Mouse (Mus musculus) liver, embryonic 15.5 days (tissue): ENCODE data around the gene Mpst. TPM values are rescaled to one million over a fixed set of nuclear protein-coding genes. Genes with fewer than 3 reads are reported as not detected.
A peak's percentile ranks its signal among the peaks of the same experiment; 100 is the strongest.

ENCODE experiments used
- ATAC-seq: fragments of 200-750 bp; cut with Nextera tagmentation; 2 replicates; pipeline ENCODE4 v1.8.0; 2017; ENCODE audit warnings: moderate number of reproducible peaks, mild to moderate bottlenecking, moderate library complexity; ENCODE audit not compliant: insufficient read depth
- H3K27ac ChIP-seq: fragments of 300-500 bp; sonication (generic); replicated peaks from 2 replicates; pipeline ENCODE4 v1.5.1; 2015; ENCODE audit warnings: mild to moderate bottlenecking, inconsistent platforms
- H3K27me3 ChIP-seq: fragments of 300-500 bp; sonication (generic); 2 replicates; pipeline ENCODE4 v1.6.1; 2015; ENCODE audit warnings: mild to moderate bottlenecking, inconsistent platforms
- H3K36me3 ChIP-seq: fragments of 300-500 bp; sonication (generic); replicated peaks from 2 replicates; pipeline ENCODE4 v1.6.1; 2015; ENCODE audit warnings: moderate library complexity, mild to moderate bottlenecking, inconsistent platforms
- H3K4me1 ChIP-seq: fragments of 300-500 bp; sonication (generic); replicated peaks from 2 replicates; pipeline ENCODE4 v1.6.1; 2015; ENCODE audit warnings: inconsistent platforms
- H3K4me2 ChIP-seq: fragments of 300-500 bp; sonication (generic); 2 replicates; pipeline ENCODE4 v1.6.1; 2015; ENCODE audit warnings: moderate library complexity, mild to moderate bottlenecking, inconsistent platforms
- H3K4me3 ChIP-seq: fragments of 300-500 bp; sonication (generic); replicated peaks from 2 replicates; pipeline ENCODE4 v1.5.1; 2015; ENCODE audit warnings: mild to moderate bottlenecking, inconsistent platforms
- H3K9ac ChIP-seq: fragments of 300-500 bp; sonication (generic); 2 replicates; pipeline ENCODE4 v1.6.1; 2015; ENCODE audit warnings: moderate library complexity, mild to moderate bottlenecking, inconsistent platforms
- H3K9me3 ChIP-seq: fragments of 300-500 bp; sonication (generic); replicated peaks from 2 replicates; pipeline ENCODE4 v1.6.1; 2016; ENCODE audit warnings: inconsistent platforms
- WGBS: fragments of 180-500 bp; shearing (Covaris S2); methylation state at CpG from one replicate; pipeline ENCODE4 v1.1.7; 2015; ENCODE audit warnings: mixed read lengths; ENCODE audit not compliant: insufficient replicate concordance; 5-methylcytosine and 5-hydroxymethylcytosine counted together
- polyA plus RNA-seq: library from polyadenylated mRNA; unstranded; fragments of >200 nt; fragmentation: Nextera tagmentation; extraction: Ambion mirVana; gene quantifications from 2 replicates; pipeline ENCODE4 v1.2.1, GENCODE M21; 2015

Mpst gene
- polyA plus RNA-seq, 1 experiment from 2014 or later = 5.6 TPM

DNA sequence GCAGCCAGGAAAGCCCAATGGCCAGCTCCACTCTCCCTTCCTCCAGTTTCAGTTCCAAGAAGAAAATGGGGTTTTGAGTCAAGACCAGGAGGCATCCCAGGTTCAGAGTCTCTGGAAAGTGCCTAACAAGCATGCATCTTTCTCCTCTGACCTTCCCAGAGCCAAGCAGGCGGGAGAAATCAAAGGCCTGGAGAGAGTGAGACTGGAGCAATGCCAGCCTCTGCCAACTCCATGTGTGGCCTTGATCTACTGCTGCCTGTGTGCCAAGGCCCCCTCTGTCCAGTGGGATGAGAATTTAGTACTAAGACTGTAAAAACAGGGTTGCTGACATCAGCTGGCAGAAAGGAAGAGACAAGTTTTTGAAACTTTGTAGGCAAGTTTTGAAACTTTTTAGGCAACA, 2.3 kb upstream of the Mpst start:
- Histone ChIP-seq H3K9me3 (no peaks in the 10 kb centered on the region), H3K9ac (peak overlapping the region; percentile 93), H3K4me2 (peak overlapping the region; percentile 96), H3K4me1 (peaks cover 73% of the 10 kb centered on the region), H3K27ac (peak overlapping the region; percentile 99), H3K36me3 (peaks cover 22% of the 10 kb centered on the region; the same call in 1 of the 2 replicates), H3K4me3 (peak overlapping the region; percentile 78), H3K27me3 (no peaks in the 10 kb centered on the region)
- WGBS = 40% methylated on average over 1 of the region's 1 CpGs
- ATAC-seq = no peak

DNA sequence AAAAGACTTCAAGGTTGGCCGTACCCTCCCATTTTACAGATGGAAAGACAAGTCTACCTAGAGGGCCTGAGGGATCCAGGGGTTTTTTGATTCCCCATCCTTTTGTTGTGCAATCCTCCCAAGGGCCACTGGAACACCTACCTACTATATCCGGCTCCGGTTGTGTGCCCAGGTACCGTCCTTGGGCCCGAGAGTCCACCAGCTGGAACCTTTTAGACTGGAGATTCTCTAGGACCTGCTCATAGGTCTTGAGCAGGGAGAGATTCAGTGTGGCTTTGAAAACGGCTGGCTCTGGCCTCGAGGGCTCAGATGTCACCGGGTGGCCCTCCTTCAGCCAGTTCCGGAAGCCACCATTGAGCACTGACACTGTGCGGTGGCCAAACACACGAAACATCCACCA, 1.1 kb upstream of the Mpst start:
- Histone ChIP-seq H3K36me3 (peaks cover 16% of the 10 kb centered on the region; the same call in 1 of the 2 replicates), H3K9me3 (no peaks in the 10 kb centered on the region), H3K27me3 (peaks cover 10% of the 10 kb centered on the region), H3K4me3 (peak overlapping the region; percentile 78), H3K4me2 (peak overlapping the region; percentile 96), H3K27ac (peak overlapping the region; percentile 99), H3K9ac (peak overlapping the region; percentile 93), H3K4me1 (peaks cover 85% of the 10 kb centered on the region)
- WGBS = 45% methylated on average over 11 of the region's 11 CpGs
- ATAC-seq = no peak

DNA sequence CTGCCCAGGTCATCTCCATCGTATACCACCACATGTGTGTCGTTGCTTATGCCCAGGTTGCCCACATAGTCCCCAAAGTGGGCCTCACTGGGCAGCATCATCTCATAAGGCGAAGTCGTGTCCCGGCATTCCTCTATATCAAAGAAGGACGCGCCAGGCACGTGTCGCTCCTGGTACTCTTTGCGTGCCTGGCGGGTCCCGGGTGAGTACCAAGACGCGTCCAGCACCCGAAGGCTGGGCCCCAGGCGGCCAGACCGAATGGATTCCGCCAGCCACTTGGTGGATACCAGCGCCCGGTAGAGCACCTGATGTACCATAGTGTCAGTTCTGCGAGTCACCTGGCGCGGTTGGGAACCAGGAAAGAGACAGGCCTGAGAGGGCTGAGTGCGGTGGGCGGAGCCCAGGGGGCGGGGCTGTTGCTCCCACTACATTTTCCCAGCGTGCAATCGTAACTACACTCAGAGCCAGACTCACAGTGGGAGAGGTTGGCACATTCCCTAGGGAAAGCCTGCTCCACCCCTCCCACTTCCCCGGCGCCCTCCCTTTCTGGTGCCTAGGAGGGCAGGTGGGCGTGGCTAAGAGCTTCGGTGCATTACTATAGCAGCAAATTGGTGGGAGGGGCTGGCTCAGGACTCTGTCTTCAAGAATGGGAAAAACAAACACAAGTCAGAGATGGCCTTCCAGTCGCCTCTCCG, 552 bp upstream of the Mpst start, which contains the start of gene Tst:
Tst (minus strand) TSS at position 391 of the 695 bp plus-strand sequence.
- Histone ChIP-seq H3K4me3 (peak within 1 kb of the TSS; percentile 78), H3K27me3 (peaks cover 15% of the 10 kb centered on the region), H3K4me2 (peak within 1 kb of the TSS; percentile 96), H3K4me1 (peaks cover 89% of the 10 kb centered on the region), H3K9ac (peak within 1 kb of the TSS; percentile 93), H3K9me3 (no peaks in the 10 kb centered on the region), H3K27ac (peak within 1 kb of the TSS; percentile 99), H3K36me3 (peaks cover 20% of the 10 kb centered on the region)
- WGBS = 2% methylated on average over 34 of the region's 34 CpGs
- peak; percentile 61 for ATAC-seq

GRCm38 (mm10) chr15:78409570-78410052, 3.4 kb downstream of the Mpst start:
- H3K9me3 ChIP-seq = no peaks in the 10 kb centered on the region
- H3K4me3 ChIP-seq = peak overlapping the region; percentile 45
- peak overlapping the region; percentile 96 for H3K4me2 ChIP-seq
- H3K9ac ChIP-seq = peak overlapping the region; percentile 49
- H3K4me1 ChIP-seq = peaks cover 89% of the 10 kb centered on the region
- H3K36me3 ChIP-seq = peaks cover 57% of the 10 kb centered on the region
- H3K27ac ChIP-seq = peak overlapping the region; percentile 99
- ATAC-seq = no peak
- WGBS = 38% methylated on average over 12 of the region's 12 CpGs
- peaks cover 21% of the 10 kb centered on the region for H3K27me3 ChIP-seq

DNA sequence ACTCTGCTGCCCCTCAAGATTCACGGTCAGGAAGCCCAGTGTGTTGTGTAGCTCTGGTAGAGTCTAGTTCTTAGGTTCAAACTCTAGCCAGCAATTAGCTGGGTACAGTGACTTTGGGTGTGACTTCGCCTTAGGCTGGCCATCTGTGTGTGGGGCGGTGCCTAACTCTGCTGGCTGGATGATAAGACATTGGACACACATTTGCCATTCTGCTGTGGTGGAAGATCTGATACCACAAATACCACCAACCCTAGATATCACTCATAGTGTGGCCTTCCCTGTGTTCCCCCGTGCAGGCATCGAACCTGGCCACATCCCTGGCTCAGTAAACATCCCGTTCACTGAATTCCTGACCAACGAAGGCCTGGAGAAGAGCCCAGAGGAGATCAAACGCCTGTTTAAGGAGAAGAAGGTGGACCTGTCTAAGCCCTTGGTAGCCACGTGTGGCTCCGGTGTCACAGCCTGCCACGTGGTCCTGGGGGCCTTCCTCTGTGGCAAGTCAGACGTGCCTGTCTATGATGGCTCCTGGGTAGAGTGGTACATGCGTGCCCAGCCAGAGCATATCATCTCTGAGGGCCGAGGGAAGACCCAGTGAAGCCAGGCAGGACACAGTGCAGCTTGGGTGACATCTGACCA, 7.0 kb downstream of the Mpst start:
- peaks cover 93% of the 10 kb centered on the region for H3K4me1 ChIP-seq
- no peaks in the 10 kb centered on the region for H3K9me3 ChIP-seq
- 32% methylated on average over 14 of the region's 14 CpGs for WGBS
- H3K27ac ChIP-seq = peak overlapping the region; percentile 99
- H3K9ac ChIP-seq = peak overlapping the region; percentile 61
- H3K4me2 ChIP-seq = peak overlapping the region; percentile 96
- ATAC-seq = peak; percentile 94
- H3K4me3 ChIP-seq = peak overlapping the region; percentile 31
- H3K36me3 ChIP-seq = peaks cover 64% of the 10 kb centered on the region
- peaks cover 21% of the 10 kb centered on the region for H3K27me3 ChIP-seq

DNA sequence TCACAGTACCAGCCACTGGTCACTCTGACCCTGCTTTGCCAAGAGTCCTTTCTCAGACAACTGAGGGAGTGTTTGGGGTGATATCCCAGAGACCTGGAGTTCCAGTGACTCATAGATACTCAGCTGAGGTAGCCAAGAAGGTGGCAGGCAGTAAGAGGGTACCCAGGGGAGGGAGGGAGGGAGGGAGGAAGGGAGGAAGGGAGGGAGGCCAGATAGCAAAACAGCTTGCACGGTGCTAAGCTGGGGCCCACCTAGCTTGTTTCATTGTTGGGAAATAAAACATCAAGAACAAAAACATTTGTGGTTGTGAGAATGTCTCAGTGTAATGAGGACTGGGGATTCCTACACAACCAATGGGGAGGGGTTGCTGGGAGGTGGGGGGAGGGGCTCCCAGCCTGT, 7.5 kb downstream of the Mpst start:
- Histone ChIP-seq H3K9me3 (no peaks in the 10 kb centered on the region), H3K4me1 (peaks cover 91% of the 10 kb centered on the region), H3K27me3 (peaks cover 26% of the 10 kb centered on the region), H3K27ac (peak overlapping the region; percentile 99), H3K9ac (peak overlapping the region; percentile 61), H3K4me3 (peak overlapping the region; percentile 31), H3K4me2 (peak overlapping the region; percentile 96), H3K36me3 (peaks cover 60% of the 10 kb centered on the region)
- ATAC-seq = peak; percentile 38
- 22% methylated on average over 1 of the region's 1 CpGs for WGBS

GRCm38 (mm10) chr15:78414157-78414556, 7.9 kb downstream of the Mpst start:
- Histone ChIP-seq H3K36me3 (peaks cover 58% of the 10 kb centered on the region), H3K4me2 (peak overlapping the region; percentile 96), H3K9ac (peak overlapping the region; percentile 61), H3K27me3 (peaks cover 30% of the 10 kb centered on the region), H3K4me3 (no peak overlapping the region), H3K4me1 (peaks cover 88% of the 10 kb centered on the region), H3K27ac (peak overlapping the region; percentile 99), H3K9me3 (no peaks in the 10 kb centered on the region)
- 90% methylated on average over 8 of the region's 8 CpGs for WGBS
- ATAC-seq = no peak

GRCm38 (mm10) chr15:78416937-78417336, 10.7 kb downstream of the Mpst start:
- no peaks in the 10 kb centered on the region for H3K9me3 ChIP-seq
- H3K4me3 ChIP-seq = no peak overlapping the region
- H3K4me1 ChIP-seq = peaks cover 60% of the 10 kb centered on the region
- peak overlapping the region; percentile 26 for H3K4me2 ChIP-seq
- 0 out of 2 replicates have a peak overlapping the region, but pooled peaks have one; percentile 3 for H3K9ac ChIP-seq
- 61% methylated on average over 4 of the region's 4 CpGs for WGBS
- H3K36me3 ChIP-seq = peaks cover 37% of the 10 kb centered on the region
- ATAC-seq = 0 out of 2 replicates have a peak, but pooled peaks have one; percentile 3
- H3K27me3 ChIP-seq = peaks cover 34% of the 10 kb centered on the region
- peak overlapping the region; percentile 73 for H3K27ac ChIP-seq

DNA sequence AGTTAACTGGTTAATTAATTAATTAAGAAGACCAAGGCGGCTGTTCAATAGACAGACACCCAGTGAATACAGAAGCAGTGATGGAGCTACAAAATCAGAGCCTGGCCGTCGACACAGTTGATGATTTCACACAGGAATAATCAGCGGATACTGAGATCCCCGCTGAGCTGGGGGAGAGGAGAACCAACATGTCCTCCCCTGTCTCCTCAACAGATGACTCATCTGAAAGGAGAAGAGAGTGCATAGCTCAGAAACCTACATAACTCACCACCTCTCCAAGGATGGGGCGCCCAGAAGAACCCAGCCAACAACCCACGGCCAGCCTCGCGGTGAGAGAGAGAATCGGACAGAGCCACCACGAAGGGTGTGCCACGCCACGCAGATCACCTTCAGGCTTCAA, 14.2 kb downstream of the Mpst start:
- no peak overlapping the region for H3K9ac ChIP-seq
- peaks cover 6% of the 10 kb centered on the region; the same call in 1 of the 2 replicates for H3K36me3 ChIP-seq
- no peak overlapping the region for H3K27ac ChIP-seq
- no peaks in the 10 kb centered on the region for H3K9me3 ChIP-seq
- H3K4me1 ChIP-seq = peaks cover 44% of the 10 kb centered on the region
- H3K4me2 ChIP-seq = no peak overlapping the region
- peaks cover 66% of the 10 kb centered on the region for H3K27me3 ChIP-seq
- H3K4me3 ChIP-seq = no peak overlapping the region
- ATAC-seq = no peak
- WGBS = 57% methylated on average over 13 of the region's 13 CpGs

GRCm38 (mm10) chr15:78422046-78422956, 16.1 kb downstream of the Mpst start:
- H3K9ac ChIP-seq = peak overlapping the region; percentile 37; the same call in 1 of the 2 replicates
- H3K4me2 ChIP-seq = peak overlapping the region; percentile 53
- ATAC-seq = peak; percentile 53; the same call in 1 of the 2 replicates
- no peaks in the 10 kb centered on the region for H3K36me3 ChIP-seq
- peaks cover 26% of the 10 kb centered on the region for H3K4me1 ChIP-seq
- peak overlapping the region; percentile 27 for H3K4me3 ChIP-seq
- H3K27me3 ChIP-seq = peaks cover 83% of the 10 kb centered on the region
- WGBS = 14% methylated on average over 16 of the region's 16 CpGs
- no peaks in the 10 kb centered on the region for H3K9me3 ChIP-seq
- H3K27ac ChIP-seq = 0 out of 2 replicates have a peak overlapping the region, but pooled peaks have one; percentile 14
